Mouse (Mus musculus) liver, embryonic 14.5 days (tissue): ENCODE data around the gene Slc35c1.

Source experiments
- CTCF ChIP-seq: IDR thresholded peaks from 2 replicates; pipeline ENCODE4 v1.5.1; 2016; ENCODE audit warnings: antibody characterized with exemption, low read depth, control low read depth
- EP300 ChIP-seq: IDR thresholded peaks from 2 replicates; pipeline ENCODE4 v1.6.1; 2016; ENCODE audit warnings: antibody characterized with exemption, low read depth

DNA sequence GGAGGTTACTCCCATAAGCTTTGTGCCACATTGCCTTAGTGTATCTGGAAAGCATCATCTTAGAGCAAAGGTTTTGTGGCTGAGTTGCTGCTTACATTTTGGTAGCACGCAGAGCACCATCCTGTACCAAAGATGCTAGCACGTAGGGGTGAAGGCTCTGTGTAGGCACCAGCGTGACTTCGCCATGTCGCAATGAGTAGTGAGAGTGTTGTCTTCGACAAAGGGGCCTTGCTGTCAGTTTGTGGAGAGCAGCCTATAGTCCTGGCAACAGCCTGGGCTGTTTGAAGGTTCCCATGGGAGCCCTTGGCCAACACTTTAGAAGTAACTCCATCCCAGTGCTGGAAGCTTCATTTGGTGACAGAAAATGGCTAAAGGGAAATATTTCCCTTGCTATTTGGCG is 45.0 kb upstream of the Slc35c1 start:
- no peak for TF ChIP-seq CTCF
- no peak for TF ChIP-seq EP300
